Mouse (Mus musculus) retina, embryonic 14.5 days (tissue): ENCODE data around the gene Tfip11.

ENCODE experiments used
- DNase-seq: peaks from one replicate; pipeline ENCODE4 v3.0.0-alpha.2; 2015; ENCODE audit warnings: low spot score

The Tfip11 gene

GRCm38 (mm10) chr5:112364184-112364797 is 38.1 kb downstream of the Tfip11 start:
- DNase-seq: no peak

GRCm38 (mm10) chr5:112366879-112367278 is 40.7 kb downstream of the Tfip11 start:
- DNase-seq: no peak

- DNase-seq: no peak
Measured at GRCm38 (mm10) chr5:112367338-112367737, 41.2 kb downstream of the Tfip11 start.

- DNase-seq: no peak
Measured at GRCm38 (mm10) chr5:112367929-112368328, 41.8 kb downstream of the Tfip11 start.

GRCm38 (mm10) chr5:112368666-112369065 is 42.5 kb downstream of the Tfip11 start:
- DNase-seq: peak; percentile 4

- DNase-seq: no peak
Measured at GRCm38 (mm10) chr5:112369326-112369725, 43.2 kb downstream of the Tfip11 start.

- no peak for DNase-seq
Measured at GRCm38 (mm10) chr5:112370236-112370813, 44.2 kb downstream of the Tfip11 start.

- peak; percentile 51 for DNase-seq
Measured at GRCm38 (mm10) chr5:112371933-112372332, 45.8 kb downstream of the Tfip11 start.

GRCm38 (mm10) chr5:112376111-112376510 is 50.0 kb downstream of the Tfip11 start:
- DNase-seq: no peak

GRCm38 (mm10) chr5:112377380-112377779 is 51.2 kb downstream of the Tfip11 start:
- DNase-seq: no peak

- DNase-seq: no peak
Measured at GRCm38 (mm10) chr5:112378716-112379115, 52.6 kb downstream of the Tfip11 start.

GRCm38 (mm10) chr5:112381154-112381553 is 55.0 kb downstream of the Tfip11 start:
- no peak for DNase-seq

GRCm38 (mm10) chr5:112382042-112382441 is 55.9 kb downstream of the Tfip11 start:
- DNase-seq: peak; percentile 12

- DNase-seq: peak; percentile 50
Measured at GRCm38 (mm10) chr5:112382641-112383330, 56.6 kb downstream of the Tfip11 start.

GRCm38 (mm10) chr5:112384805-112385472 is 58.8 kb downstream of the Tfip11 start:
- DNase-seq: no peak

- DNase-seq: no peak
Measured at GRCm38 (mm10) chr5:112385973-112386372, 59.8 kb downstream of the Tfip11 start.
